Mouse (Mus musculus): Measurements from ENCODE around the gene Epo.

The Epo gene

GRCm38 (mm10) chr5:137476964-137477363 is 56.1 kb downstream of the Epo start, which contains the start of gene Zan:
Zan (minus strand) TSS chr5:137477064.
- DNase-seq (ENCODE audit: low read depth), result no peak

GRCm38 (mm10) chr5:137474351-137474750 is 58.7 kb downstream of the Epo start:
- DNase-seq (ENCODE audit: low read depth), result no peak

- DNase-seq (ENCODE audit: low read depth), result no peak
These were observed 60.7 kb downstream of the Epo start for GRCm38 (mm10) chr5:137472252-137472904.

- DNase-seq (ENCODE audit: low read depth), result no peak
These were observed 66.1 kb downstream of the Epo start for GRCm38 (mm10) chr5:137466946-137467345.

GRCm38 (mm10) chr5:137465049-137465448 is 68.0 kb downstream of the Epo start:
- no peak for DNase-seq (ENCODE audit: low read depth)

GRCm38 (mm10) chr5:137455866-137456591 is 77.0 kb downstream of the Epo start:
- no peak for DNase-seq (ENCODE audit: low read depth)

GRCm38 (mm10) chr5:137455206-137455605 is 77.8 kb downstream of the Epo start:
- peak; percentile 32 for DNase-seq (ENCODE audit: low read depth)

GRCm38 (mm10) chr5:137445536-137445935 is 87.5 kb downstream of the Epo start:
- DNase-seq (ENCODE audit: low read depth), result no peak

GRCm38 (mm10) chr5:137440216-137440855 is 92.7 kb downstream of the Epo start:
- DNase-seq (ENCODE audit: low read depth), result no peak

- no peak for DNase-seq (ENCODE audit: low read depth)
These were observed 99.2 kb downstream of the Epo start for GRCm38 (mm10) chr5:137433889-137434288.

Data from c-Kit-positive CD71-negative TER-119-negative erythroid progenitor cells, embryonic 14.5 days (primary cell).